Mouse (Mus musculus): Measurements from ENCODE around the gene Taok1. TPM values are rescaled to one million over a fixed set of nuclear protein-coding genes. Genes with fewer than 3 reads are reported as not detected.

Taok1 gene
- polyA plus RNA-seq, 1 experiment from 2014 or later = 10.1 TPM

DNA sequence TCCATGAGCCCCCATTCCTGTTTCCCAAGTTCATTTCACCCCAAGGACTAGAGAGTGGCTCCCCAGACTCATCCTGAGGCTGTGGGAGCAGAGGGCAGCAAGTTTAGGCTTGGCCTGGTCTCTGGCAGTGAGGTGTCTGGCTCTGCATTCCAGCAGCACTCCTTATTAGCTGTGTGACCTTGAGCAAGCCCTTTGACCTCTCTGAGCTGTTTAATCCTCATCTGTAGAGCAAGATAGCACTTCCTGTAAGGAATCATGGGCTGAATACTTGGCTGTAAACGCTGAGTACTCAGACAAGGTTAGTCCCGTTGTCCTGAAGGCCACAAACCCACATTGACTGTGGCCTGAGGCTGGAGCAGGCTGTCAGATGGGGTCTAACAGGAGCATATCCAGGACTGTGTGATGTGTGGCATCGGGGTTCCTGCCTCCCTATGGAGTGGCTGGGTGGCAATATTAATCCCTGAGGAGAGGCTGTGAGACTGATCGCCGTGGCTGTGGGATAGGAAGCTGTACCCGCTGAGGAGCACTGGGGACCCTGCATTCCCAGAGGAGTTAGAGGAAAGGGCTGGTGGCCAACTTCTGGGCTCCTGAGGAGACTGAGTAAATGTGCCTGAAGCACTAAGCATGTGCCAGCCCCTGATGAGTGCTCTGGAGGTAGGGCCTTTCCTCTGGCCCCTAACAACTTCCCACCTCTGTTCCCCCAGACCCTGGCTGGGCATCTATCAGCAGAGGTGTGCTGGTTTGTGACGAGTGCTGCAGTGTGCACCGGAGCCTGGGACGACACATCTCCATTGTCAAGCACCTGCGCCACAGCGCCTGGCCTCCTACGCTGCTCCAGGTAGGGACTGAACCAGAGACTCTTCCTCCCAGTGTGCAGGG is 109.1 kb downstream of the Taok1 start:
- H3K9ac ChIP-seq (ENCODE audit: low read length) = peak overlapping the region; percentile 57

DNA sequence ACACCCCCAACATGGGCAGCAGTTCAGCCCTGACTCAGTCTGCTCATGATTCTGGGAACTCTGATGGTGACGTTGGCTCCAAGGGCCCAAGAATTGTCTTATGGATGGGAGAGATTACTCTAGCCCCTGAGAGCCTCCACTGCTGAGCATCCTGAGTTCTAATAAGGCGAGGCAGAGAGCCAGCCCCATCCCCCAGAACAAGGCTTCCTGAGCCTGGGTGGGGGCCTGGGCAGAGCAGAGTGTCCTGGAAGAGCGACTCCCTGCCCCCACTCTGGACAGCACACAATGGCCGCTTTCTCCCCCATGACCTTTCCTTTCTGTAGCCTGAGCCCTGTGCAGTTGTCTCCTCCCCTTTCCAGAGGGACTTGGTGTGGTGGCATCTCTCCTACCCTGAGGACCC is 109.8 kb downstream of the Taok1 start:
- Histone ChIP-seq H3K4me3 (ENCODE audit: low read length) (no peak overlapping the region), H3K36me3 (ENCODE audit: control insufficient read depth, insufficient read depth) (peaks cover 16% of the 10 kb centered on the region), H3K27ac (ENCODE audit: low read length) (peak overlapping the region; percentile 88), H3K9me3 (replicated peaks; ENCODE audit: control insufficient read depth, low read length) (no peaks in the 10 kb centered on the region), H3K9ac (ENCODE audit: low read length) (peak overlapping the region; percentile 57), H3K4me2 (ENCODE audit: low read depth, low read length) (peak overlapping the region; percentile 13; the same call in 1 of the 2 replicates), H3K27me3 (ENCODE audit: control insufficient read depth, insufficient read depth, low read length) (no peaks in the 10 kb centered on the region), H3K4me1 (ENCODE audit: control insufficient read depth, insufficient read depth, low read length) (peaks cover 45% of the 10 kb centered on the region)
- WGBS = 34% methylated on average over 4 of the region's 4 CpGs
- ATAC-seq (replicated peaks; ENCODE audit: extremely low read depth, insufficient read depth, low FRiP score) = no peak

More for the DNA sequence above, 109.1 kb downstream of the Taok1 start:
- peaks cover 22% of the 10 kb centered on the region for H3K36me3 ChIP-seq (ENCODE audit: control insufficient read depth, insufficient read depth)
- no peaks in the 10 kb centered on the region for H3K27me3 ChIP-seq (ENCODE audit: control insufficient read depth, insufficient read depth, low read length)
- no peak overlapping the region for H3K4me3 ChIP-seq (ENCODE audit: low read length)
- 63% methylated on average over 12 of the region's 12 CpGs for WGBS
- no peak for ATAC-seq (replicated peaks; ENCODE audit: extremely low read depth, insufficient read depth, low FRiP score)
- H3K27ac ChIP-seq (ENCODE audit: low read length) = peak overlapping the region; percentile 88
- no peaks in the 10 kb centered on the region for H3K9me3 ChIP-seq (replicated peaks; ENCODE audit: control insufficient read depth, low read length)
- H3K4me2 ChIP-seq (ENCODE audit: low read depth, low read length) = peak overlapping the region; percentile 13; the same call in 1 of the 2 replicates
- peaks cover 48% of the 10 kb centered on the region for H3K4me1 ChIP-seq (ENCODE audit: control insufficient read depth, insufficient read depth, low read length)

DNA sequence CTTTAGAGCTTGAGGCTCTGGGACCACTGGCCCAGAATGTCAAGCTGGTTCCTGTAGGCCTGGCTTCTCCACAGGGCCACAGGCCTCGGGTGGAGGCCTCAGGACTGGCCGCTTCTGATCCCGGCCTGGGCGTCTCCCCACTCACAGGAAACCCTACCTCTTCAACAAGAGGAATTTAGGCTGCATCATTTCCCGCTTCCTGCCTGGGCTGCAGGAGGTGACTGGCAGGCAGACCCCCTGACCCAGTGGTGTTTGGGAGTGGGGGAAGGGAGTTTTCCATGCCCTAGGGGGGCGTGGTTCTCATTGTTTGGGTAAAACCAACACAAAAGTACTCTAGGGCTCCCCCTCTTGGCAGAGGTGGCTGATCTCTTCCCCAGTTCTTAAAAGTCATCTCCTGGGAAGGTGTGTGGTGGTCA is 110.3 kb downstream of the Taok1 start:
- peaks cover 45% of the 10 kb centered on the region for H3K4me1 ChIP-seq (ENCODE audit: control insufficient read depth, insufficient read depth, low read length)
- H3K9ac ChIP-seq (ENCODE audit: low read length) = peak overlapping the region; percentile 48
- no peak overlapping the region for H3K4me3 ChIP-seq (ENCODE audit: low read length)
- ATAC-seq (replicated peaks; ENCODE audit: extremely low read depth, insufficient read depth, low FRiP score) = peak; percentile 14; the same call in 1 of the 2 replicates
- H3K27ac ChIP-seq (ENCODE audit: low read length) = peak overlapping the region; percentile 88
- no peak overlapping the region for H3K4me2 ChIP-seq (ENCODE audit: low read depth, low read length)
- H3K36me3 ChIP-seq (ENCODE audit: control insufficient read depth, insufficient read depth) = peaks cover 12% of the 10 kb centered on the region
- H3K27me3 ChIP-seq (ENCODE audit: control insufficient read depth, insufficient read depth, low read length) = no peaks in the 10 kb centered on the region
- 50% methylated on average over 6 of the region's 6 CpGs for WGBS
- H3K9me3 ChIP-seq (replicated peaks; ENCODE audit: control insufficient read depth, low read length) = no peaks in the 10 kb centered on the region

DNA sequence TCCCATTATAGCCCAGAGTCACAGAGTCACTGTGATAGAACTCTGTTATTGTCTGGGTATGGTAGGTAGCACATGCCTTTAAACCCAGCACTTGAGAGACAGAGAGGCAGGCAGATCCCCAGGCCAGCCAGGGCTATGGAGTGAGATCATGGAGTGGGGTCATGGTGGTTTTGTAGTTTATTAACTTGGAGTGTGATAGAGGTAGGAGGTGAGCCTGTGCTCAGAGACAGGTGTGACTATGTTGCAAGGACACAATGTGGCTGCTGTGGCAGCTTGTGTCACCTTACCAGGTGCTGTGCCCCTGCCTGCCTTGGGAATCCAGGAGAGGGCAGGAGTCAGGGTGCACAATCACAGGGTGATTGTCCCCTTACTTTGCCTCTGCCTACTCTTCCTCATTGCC is 112.1 kb downstream of the Taok1 start:
- H3K9me3 ChIP-seq (replicated peaks; ENCODE audit: control insufficient read depth, low read length) = no peaks in the 10 kb centered on the region
- H3K4me1 ChIP-seq (ENCODE audit: control insufficient read depth, insufficient read depth, low read length) = peaks cover 60% of the 10 kb centered on the region
- no peak overlapping the region for H3K4me3 ChIP-seq (ENCODE audit: low read length)
- peak overlapping the region; percentile 38; the same call in 1 of the 2 replicates for H3K9ac ChIP-seq (ENCODE audit: low read length)
- H3K36me3 ChIP-seq (ENCODE audit: control insufficient read depth, insufficient read depth) = peaks cover 12% of the 10 kb centered on the region
- H3K4me2 ChIP-seq (ENCODE audit: low read depth, low read length) = no peak overlapping the region
- no peak for ATAC-seq (replicated peaks; ENCODE audit: extremely low read depth, insufficient read depth, low FRiP score)
- no peaks in the 10 kb centered on the region for H3K27me3 ChIP-seq (ENCODE audit: control insufficient read depth, insufficient read depth, low read length)
- no peak overlapping the region; the same call in 1 of the 2 replicates for H3K27ac ChIP-seq (ENCODE audit: low read length)

DNA sequence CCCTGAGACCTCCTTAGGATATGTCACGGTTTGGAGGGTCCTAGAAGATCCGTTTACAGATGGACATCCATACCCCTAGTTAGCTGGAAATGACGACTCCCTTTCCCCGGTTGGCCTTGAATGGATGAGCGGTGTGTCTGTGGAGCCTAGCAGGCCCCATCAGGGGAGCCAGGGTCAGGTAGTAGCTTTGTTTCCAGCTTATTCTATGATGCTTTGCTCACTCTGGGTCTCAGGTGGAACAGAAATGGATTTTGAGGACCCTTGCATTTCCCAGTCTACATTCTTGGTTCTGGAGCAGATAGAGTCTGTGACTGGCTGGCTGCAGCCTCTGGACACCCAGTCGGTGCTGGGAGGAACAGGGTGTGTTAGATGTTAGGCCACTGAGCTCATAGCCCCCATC is 112.8 kb downstream of the Taok1 start:
- H3K36me3 ChIP-seq (ENCODE audit: control insufficient read depth, insufficient read depth) = peaks cover 5% of the 10 kb centered on the region; the same call in 1 of the 2 replicates
- peak overlapping the region; percentile 95 for H3K4me3 ChIP-seq (ENCODE audit: low read length)
- peak overlapping the region; percentile 95 for H3K4me2 ChIP-seq (ENCODE audit: low read depth, low read length)
- H3K9me3 ChIP-seq (replicated peaks; ENCODE audit: control insufficient read depth, low read length) = no peaks in the 10 kb centered on the region
- peak overlapping the region; percentile 95 for H3K9ac ChIP-seq (ENCODE audit: low read length)
- H3K4me1 ChIP-seq (ENCODE audit: control insufficient read depth, insufficient read depth, low read length) = peaks cover 66% of the 10 kb centered on the region
- no peak overlapping the region; the same call in 1 of the 2 replicates for H3K27ac ChIP-seq (ENCODE audit: low read length)
- H3K27me3 ChIP-seq (ENCODE audit: control insufficient read depth, insufficient read depth, low read length) = no peaks in the 10 kb centered on the region
- 59% methylated on average over 6 of the region's 6 CpGs for WGBS
- ATAC-seq (replicated peaks; ENCODE audit: extremely low read depth, insufficient read depth, low FRiP score) = no peak

DNA sequence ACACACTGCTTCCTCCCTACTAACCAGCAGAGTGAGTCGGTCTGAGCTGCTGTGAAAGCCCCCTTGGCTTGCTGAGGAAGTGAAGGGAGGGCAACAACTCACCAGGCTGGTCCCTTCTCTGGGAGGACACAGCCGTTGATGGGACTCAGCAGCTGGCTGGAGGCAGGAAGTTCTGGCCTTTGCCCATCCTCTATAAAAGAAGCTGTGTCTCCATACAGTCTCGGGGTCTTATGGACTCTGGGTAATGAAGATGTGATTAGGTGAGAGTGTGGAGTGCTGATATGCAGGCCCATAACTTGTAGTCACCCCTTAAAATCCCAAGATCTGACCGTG is 113.3 kb downstream of the Taok1 start:
- Histone ChIP-seq H3K4me2 (ENCODE audit: low read depth, low read length) (peak overlapping the region; percentile 95), H3K9me3 (replicated peaks; ENCODE audit: control insufficient read depth, low read length) (no peaks in the 10 kb centered on the region), H3K4me3 (ENCODE audit: low read length) (peak overlapping the region; percentile 95), H3K36me3 (ENCODE audit: control insufficient read depth, insufficient read depth) (peaks cover 1% of the 10 kb centered on the region; the same call in 1 of the 2 replicates), H3K27ac (ENCODE audit: low read length) (peak overlapping the region; percentile 87), H3K9ac (ENCODE audit: low read length) (peak overlapping the region; percentile 95), H3K4me1 (ENCODE audit: control insufficient read depth, insufficient read depth, low read length) (peaks cover 66% of the 10 kb centered on the region), H3K27me3 (ENCODE audit: control insufficient read depth, insufficient read depth, low read length) (no peaks in the 10 kb centered on the region)
- 20% methylated on average over 4 of the region's 4 CpGs for WGBS
- ATAC-seq (replicated peaks; ENCODE audit: extremely low read depth, insufficient read depth, low FRiP score) = no peak

DNA sequence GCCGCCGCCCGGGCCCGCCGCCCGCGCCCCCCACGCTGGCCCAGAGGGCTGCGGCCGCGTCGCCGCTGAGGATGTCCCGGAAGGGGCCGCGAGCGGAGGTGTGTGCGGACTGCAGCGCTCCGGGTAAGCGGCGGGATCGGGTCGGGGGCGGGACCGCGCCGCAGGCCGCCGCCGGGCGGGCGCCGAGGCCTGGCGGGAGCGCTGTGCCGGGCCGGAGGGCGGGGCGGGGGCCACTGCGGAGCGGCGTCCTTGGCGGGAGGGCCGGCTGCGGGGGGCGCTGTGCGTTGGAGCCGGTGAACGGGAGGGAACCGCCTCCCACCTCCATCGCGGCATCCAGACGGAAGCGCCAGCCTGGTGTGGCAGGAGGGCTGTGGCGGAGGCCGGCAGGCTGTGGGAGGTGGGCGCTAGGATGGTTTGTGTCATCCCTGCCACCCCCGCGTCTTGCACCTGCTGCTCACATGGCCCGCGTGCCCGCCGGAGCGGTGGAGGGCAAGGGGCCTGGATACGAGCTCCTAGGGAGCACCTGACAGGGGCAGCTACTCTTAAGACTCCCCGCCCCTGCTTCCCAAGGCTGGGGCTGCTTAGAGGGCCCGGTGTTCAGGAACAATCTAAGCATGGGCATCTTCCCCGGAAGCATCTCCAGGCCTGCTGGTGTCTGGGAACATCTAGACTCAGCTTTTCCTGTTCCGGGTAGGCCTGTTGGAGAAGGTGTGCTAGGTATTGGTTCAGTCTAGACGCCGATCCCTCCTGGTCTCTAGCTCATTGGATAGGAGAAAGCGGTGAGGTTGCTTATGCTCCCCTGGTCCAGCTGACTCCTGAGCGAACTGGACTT is 113.9 kb downstream of the Taok1 start, which contains the start of gene Git1:
TSS of gene Git1 (plus strand) at position 51 of the 832 bp plus-strand sequence.
- Histone ChIP-seq H3K9ac (ENCODE audit: low read length) (peak within 1 kb of the TSS; percentile 95), H3K9me3 (replicated peaks; ENCODE audit: control insufficient read depth, low read length) (no peaks in the 10 kb centered on the region), H3K4me3 (ENCODE audit: low read length) (peak within 1 kb of the TSS; percentile 95), H3K36me3 (ENCODE audit: control insufficient read depth, insufficient read depth) (no peaks in the 10 kb centered on the region), H3K4me2 (ENCODE audit: low read depth, low read length) (peak within 1 kb of the TSS; percentile 96), H3K4me1 (ENCODE audit: control insufficient read depth, insufficient read depth, low read length) (peaks cover 67% of the 10 kb centered on the region), H3K27ac (ENCODE audit: low read length) (peak within 1 kb of the TSS; percentile 87), H3K27me3 (ENCODE audit: control insufficient read depth, insufficient read depth, low read length) (no peaks in the 10 kb centered on the region)
- WGBS = 1% methylated on average over 52 of the region's 74 CpGs
- no peak for ATAC-seq (replicated peaks; ENCODE audit: extremely low read depth, insufficient read depth, low FRiP score)

DNA sequence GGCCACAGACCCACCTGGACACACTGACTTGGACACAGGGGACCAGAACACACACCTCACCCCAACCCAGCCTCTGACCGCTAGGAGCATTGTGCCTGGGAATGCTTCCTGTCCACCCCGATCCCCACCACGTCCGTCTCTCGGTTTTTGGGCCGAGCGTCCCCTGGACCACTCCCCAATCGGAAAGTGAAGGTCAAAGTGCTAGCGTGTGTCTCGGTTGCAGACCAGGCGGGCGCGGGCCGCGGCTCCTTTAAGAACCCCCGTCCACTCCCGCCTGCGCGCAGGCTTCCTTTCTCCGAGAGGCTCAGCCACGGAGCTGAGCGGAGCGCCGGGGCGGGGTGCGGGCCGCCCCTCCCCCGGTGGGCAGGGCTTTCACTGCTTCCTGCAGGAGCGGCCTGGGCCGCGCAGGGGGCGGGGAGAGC is 114.7 kb downstream of the Taok1 start:
- H3K4me2 ChIP-seq (ENCODE audit: low read depth, low read length) = peak overlapping the region; percentile 96

More for the DNA sequence above, 114.7 kb downstream of the Taok1 start:
- no peaks in the 10 kb centered on the region for H3K36me3 ChIP-seq (ENCODE audit: control insufficient read depth, insufficient read depth)
- under 1% methylated on average over 29 of the region's 32 CpGs for WGBS
- peak; percentile 79 for ATAC-seq (replicated peaks; ENCODE audit: extremely low read depth, insufficient read depth, low FRiP score)
- no peaks in the 10 kb centered on the region for H3K9me3 ChIP-seq (replicated peaks; ENCODE audit: control insufficient read depth, low read length)
- H3K27me3 ChIP-seq (ENCODE audit: control insufficient read depth, insufficient read depth, low read length) = no peaks in the 10 kb centered on the region
- H3K4me3 ChIP-seq (ENCODE audit: low read length) = peak overlapping the region; percentile 95
- H3K27ac ChIP-seq (ENCODE audit: low read length) = peak overlapping the region; percentile 87
- H3K9ac ChIP-seq (ENCODE audit: low read length) = peak overlapping the region; percentile 95
- peaks cover 66% of the 10 kb centered on the region for H3K4me1 ChIP-seq (ENCODE audit: control insufficient read depth, insufficient read depth, low read length)
